Mouse (Mus musculus): ENCODE measurements around the gene Smchd1. TPM values are rescaled to one million over a fixed set of nuclear protein-coding genes. Genes with fewer than 3 reads are reported as not detected.

Smchd1 gene
- 49.4 and 50.1 TPM in 2 replicates for polyA plus RNA-seq (2016; fragmentation: Nextera tagmentation; extraction: Ambion mirVana)

DNA sequence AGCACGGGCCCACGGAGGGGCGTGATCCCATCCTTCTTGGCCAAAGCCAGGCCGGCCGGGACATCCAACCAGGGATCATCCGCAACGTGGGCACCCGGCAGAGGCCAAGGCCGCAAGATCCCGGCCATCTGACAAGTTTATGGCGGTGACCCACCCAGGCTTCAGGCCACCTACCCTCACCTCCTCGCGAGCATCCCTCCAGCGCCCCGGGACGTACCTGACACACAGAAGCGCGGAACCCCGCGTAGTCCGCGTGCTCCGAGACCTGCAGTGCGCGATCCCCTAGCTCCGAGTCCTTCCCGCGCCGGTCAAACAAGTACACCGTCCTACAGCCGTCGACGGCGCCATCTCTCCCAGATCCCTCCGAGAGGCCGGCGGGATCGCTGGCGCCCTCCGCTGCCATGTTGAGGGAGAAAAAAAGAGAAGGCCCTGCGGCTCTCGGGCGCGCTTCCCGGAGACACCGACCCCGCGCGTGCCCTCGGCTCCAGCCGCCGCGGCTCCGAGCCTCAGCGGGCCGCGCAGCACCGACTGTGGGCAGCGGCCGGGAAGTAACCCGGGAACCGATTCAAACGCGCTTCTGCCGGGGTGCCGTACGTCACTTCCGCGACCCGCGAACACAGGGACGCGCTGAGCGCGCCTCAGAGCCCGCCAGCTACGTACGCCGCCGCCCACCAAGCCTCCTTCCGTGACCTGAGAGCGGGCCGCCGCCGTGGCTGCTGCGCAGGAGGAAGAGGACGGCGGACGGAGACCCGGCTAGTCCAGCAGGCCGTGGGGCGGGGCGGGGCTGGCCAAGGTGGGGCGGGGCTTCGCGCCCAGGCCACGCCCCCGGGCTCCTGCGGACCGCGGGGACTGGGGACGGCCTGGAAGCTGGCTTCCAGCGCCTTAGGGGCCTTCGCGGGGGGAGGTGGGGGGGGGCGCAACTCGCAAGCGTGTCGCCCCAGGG lies at the start of gene Smchd1:
Gene Smchd1, minus strand, starts transcription at position 582 of the 943 bp plus-strand sequence.
- Histone ChIP-seq H3K4me3 (peak within 1 kb of the TSS; percentile 86), H3K9ac (peak within 1 kb of the TSS; percentile 93), H3K27ac (peak within 1 kb of the TSS; percentile 95), H3K36me3 (0 out of 2 replicates have a peak, but pooled peaks cover 2% of the 10 kb centered on the region), H3K9me3 (replicated peaks) (no peaks in the 10 kb centered on the region), H3K4me1 (peaks cover 52% of the 10 kb centered on the region), H3K27me3 (replicated peaks) (no peaks in the 10 kb centered on the region), H3K4me2 (peak within 1 kb of the TSS; percentile 93)
- ATAC-seq: peak; percentile 96
- WGBS (ENCODE audit: insufficient replicate concordance): under 1% methylated on average over 102 of the region's 109 CpGs

DNA sequence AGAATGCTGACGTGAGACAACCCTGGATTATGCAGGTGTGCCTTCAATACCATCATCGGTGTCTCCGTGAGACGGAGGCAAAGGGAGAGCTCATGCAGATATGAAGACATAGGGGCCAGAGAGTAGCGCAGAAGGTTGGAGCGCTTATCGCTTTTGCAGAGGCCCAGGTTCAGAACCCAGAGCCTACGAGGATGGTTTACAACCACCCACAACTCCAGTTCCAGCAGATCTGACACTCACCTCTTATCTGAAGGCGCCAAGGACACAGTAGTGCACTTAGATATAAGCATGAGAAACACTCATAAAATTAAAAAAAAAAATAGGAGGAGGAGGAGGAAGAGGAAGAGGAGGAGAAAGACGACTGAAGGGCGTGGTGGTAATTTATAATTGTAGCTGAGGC lies 35.2 kb upstream of the Smchd1 start:
- H3K9ac ChIP-seq: no peak overlapping the region
- ATAC-seq: peak; percentile 92
- 70% methylated on average over 11 of the region's 11 CpGs for whole genome bisulfite sequencing (ENCODE audit: insufficient replicate concordance)
- H3K4me3 ChIP-seq: no peak overlapping the region
- H3K27me3 ChIP-seq (replicated peaks): no peaks in the 10 kb centered on the region
- H3K4me2 ChIP-seq: peak overlapping the region; percentile 28; the same call in 1 of the 2 replicates
- peaks cover 95% of the 10 kb centered on the region for H3K36me3 ChIP-seq
- H3K9me3 ChIP-seq (replicated peaks): no peaks in the 10 kb centered on the region
- H3K4me1 ChIP-seq: peaks cover 20% of the 10 kb centered on the region
- H3K27ac ChIP-seq: peak overlapping the region; percentile 79

DNA sequence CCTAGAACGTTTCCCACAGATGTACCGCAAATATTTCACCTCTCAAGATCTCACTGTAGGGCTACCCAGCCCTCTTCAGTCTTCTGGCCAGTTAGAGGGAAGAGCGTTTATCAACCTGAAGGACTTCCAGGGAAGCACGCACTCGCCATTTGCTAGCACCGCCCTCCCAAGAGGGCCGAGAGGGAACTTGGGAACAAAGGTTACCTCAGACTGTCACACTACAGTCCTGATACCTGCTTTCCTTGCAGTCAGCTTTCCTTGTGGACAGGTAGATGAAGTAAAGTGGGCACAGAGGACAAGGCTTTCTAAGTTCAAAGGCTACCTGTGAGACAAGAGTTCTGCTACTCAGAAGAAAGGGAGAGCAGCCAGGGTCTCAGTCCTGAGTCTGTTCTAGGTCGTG lies 31.7 kb upstream of the Smchd1 start:
- no peaks in the 10 kb centered on the region for H3K27me3 ChIP-seq (replicated peaks)
- no peak overlapping the region for H3K4me3 ChIP-seq
- 88% methylated on average over 8 of the region's 8 CpGs for WGBS (ENCODE audit: insufficient replicate concordance)
- no peak overlapping the region for H3K27ac ChIP-seq
- H3K9ac ChIP-seq: no peak overlapping the region
- no peak overlapping the region for H3K4me2 ChIP-seq
- ATAC-seq: no peak
- no peaks in the 10 kb centered on the region for H3K9me3 ChIP-seq (replicated peaks)
- peaks cover 20% of the 10 kb centered on the region for H3K4me1 ChIP-seq
- peaks cover 95% of the 10 kb centered on the region for H3K36me3 ChIP-seq

DNA sequence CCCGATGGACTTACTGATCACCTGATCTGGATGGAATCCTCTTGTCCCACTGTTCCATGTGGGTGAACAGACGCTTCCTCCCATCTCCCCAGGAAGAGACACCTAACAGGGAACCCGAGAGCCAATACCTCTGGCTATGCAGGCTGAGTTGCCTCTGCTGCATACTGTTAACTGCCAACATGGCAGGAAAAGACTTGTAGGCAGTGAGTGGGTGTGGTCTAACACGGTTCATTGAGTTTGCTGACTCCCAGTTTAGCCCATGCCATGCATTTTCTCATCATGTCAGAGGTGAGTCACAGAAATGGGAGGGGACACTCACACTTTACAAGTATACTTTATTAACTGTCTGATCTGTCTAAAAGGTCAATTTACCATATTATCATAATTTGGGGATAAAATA lies 20.6 kb upstream of the Smchd1 start:
- no peaks in the 10 kb centered on the region for H3K9me3 ChIP-seq (replicated peaks)
- no peak overlapping the region for H3K9ac ChIP-seq
- no peak overlapping the region for H3K27ac ChIP-seq
- peaks cover 65% of the 10 kb centered on the region for H3K36me3 ChIP-seq
- ATAC-seq: no peak
- WGBS (ENCODE audit: insufficient replicate concordance): 85% methylated on average over 4 of the region's 4 CpGs
- no peaks in the 10 kb centered on the region for H3K27me3 ChIP-seq (replicated peaks)
- no peak overlapping the region for H3K4me3 ChIP-seq
- H3K4me1 ChIP-seq: peaks cover 17% of the 10 kb centered on the region
- H3K4me2 ChIP-seq: no peak overlapping the region

DNA sequence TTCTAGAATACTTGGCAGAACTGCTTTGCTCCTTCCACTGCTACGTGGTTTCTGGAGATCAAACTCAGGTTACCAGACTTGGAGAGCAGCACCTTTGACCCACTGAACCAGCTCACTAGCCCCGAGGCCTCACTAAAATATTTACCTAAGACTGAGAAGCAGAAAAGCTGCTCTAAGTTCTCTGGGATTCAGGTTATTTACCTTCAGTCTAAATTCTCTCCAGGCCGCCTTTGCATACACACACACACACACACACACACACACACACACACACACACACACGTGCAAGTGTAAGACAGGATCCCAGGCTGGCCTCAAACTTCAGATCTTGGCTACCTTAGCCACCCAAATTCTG lies 16.2 kb upstream of the Smchd1 start:
- no peak overlapping the region for H3K4me3 ChIP-seq
- H3K4me2 ChIP-seq: peak overlapping the region; percentile 50
- peak overlapping the region; percentile 79 for H3K27ac ChIP-seq
- 42% methylated on average over 4 of the region's 4 CpGs for WGBS (ENCODE audit: insufficient replicate concordance)
- peaks cover 21% of the 10 kb centered on the region for H3K36me3 ChIP-seq
- no peak; the same call in 1 of the 2 replicates for ATAC-seq
- H3K9ac ChIP-seq: peak overlapping the region; percentile 25; the same call in 1 of the 2 replicates
- H3K27me3 ChIP-seq (replicated peaks): no peaks in the 10 kb centered on the region
- H3K4me1 ChIP-seq: peaks cover 38% of the 10 kb centered on the region
- H3K9me3 ChIP-seq (replicated peaks): no peaks in the 10 kb centered on the region

DNA sequence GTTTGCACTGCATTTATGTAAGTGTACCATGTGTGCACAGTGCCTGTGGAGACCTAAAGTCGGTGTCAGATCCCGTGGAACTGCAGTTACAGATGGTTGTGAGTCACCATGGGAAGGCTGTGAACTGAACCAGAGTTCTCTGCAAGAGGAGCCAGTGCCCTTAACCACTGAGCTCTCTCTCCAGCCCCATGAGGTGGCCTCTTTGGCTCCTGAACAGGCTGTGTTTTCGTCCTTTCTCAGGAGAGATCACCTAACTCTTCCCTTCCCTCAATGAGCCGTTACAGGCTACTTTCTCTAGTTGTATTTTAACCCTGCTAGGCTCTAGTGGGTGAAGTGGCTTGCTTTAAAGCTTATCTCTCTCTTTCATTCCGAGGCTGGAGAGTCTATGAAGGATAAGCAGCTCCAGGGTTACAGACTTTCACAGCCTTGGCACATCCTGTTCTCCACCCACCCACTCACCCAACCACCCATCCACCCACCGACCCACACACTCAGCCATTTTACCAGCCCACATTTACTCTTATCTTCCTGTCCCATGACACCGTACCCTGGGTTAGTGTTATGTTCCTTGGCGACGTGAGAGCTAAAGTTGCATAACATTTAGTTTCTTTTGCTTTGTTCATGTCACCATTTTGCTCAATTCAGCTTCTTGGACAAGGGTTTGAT lies 15.7 kb upstream of the Smchd1 start:
- peak; percentile 79 for ATAC-seq
- peak overlapping the region; percentile 50 for H3K4me2 ChIP-seq
- WGBS (ENCODE audit: insufficient replicate concordance): 27% methylated on average over 9 of the region's 9 CpGs
- H3K4me3 ChIP-seq: no peak overlapping the region
- no peaks in the 10 kb centered on the region for H3K9me3 ChIP-seq (replicated peaks)
- H3K4me1 ChIP-seq: peaks cover 43% of the 10 kb centered on the region
- peak overlapping the region; percentile 79 for H3K27ac ChIP-seq
- H3K9ac ChIP-seq: peak overlapping the region; percentile 25; the same call in 1 of the 2 replicates
- H3K27me3 ChIP-seq (replicated peaks): no peaks in the 10 kb centered on the region
- H3K36me3 ChIP-seq: peaks cover 16% of the 10 kb centered on the region

DNA sequence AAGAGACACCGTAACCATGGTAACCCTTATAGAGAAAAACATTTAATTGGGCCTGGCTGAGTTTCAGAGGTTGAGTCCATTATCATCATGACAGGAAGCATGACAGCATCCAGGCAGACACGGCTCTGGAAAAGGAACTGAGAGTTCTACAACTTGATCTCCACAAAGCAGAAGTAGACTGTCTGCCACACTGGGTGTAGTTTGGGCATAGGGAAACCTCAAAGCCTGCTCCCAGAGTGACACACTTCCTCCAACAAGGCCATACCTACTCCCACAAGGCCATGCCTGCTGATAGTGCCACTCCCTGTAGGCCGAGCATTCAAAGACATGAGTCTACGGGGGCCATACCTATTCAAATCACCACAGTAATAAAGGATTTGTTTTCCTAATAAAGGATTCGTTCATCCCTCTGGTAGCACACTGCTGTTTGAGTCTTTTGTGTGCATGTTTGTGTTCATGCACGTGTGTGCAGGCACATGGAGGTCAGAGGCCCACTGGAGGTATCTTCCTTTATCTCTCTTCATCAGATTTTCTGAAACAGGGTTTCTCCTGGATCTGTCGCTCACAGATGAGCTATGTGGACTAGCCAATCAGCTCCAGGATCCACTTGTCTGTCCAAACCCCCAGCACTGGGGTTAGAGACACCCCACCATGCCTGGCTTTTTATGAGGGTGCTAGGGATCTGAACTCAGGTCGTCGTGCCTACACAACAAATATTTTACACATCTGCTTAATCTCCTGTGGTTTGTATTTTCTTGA lies 14.7 kb upstream of the Smchd1 start:
- no peak overlapping the region for H3K4me3 ChIP-seq
- peaks cover 6% of the 10 kb centered on the region for H3K36me3 ChIP-seq
- H3K4me2 ChIP-seq: peak overlapping the region; percentile 50; the same call in 1 of the 2 replicates
- no peaks in the 10 kb centered on the region for H3K9me3 ChIP-seq (replicated peaks)
- peak; percentile 52 for ATAC-seq
- H3K27ac ChIP-seq: peak overlapping the region; percentile 79
- H3K9ac ChIP-seq: no peak overlapping the region
- H3K27me3 ChIP-seq (replicated peaks): no peaks in the 10 kb centered on the region
- H3K4me1 ChIP-seq: peaks cover 47% of the 10 kb centered on the region
- WGBS (ENCODE audit: insufficient replicate concordance): 53% methylated on average over 9 of the region's 9 CpGs

DNA sequence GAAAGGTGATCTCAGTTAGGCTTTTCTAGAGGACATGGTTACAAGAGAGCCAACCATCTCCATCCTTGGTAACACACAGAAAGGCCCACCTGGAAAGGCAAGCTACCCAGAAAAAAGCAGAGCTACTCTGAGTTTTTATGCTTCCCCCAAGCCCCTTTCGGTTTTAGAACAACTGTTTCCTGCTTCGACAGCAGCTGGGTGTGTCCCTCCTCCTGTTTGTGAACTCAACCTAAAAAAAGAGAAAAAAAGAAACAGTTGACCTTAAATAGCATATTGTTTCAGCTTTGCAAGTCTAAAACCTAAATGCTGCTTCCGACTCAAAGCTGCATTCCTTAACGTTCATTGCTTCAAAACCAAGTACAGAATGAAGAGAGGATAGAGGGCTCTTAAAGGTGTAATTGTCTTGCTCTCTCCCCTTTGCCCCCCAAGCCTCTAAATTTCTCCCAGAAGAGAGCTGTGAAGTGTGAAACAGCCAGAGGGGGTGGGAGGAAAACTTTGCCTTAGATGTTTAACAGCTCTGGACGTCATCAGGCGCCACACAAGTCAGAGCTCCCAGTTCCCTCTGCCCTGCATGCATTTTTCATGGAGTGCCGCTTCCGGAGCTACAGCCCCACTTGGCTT lies 11.2 kb upstream of the Smchd1 start:
- no peaks in the 10 kb centered on the region for H3K9me3 ChIP-seq (replicated peaks)
- H3K4me3 ChIP-seq: peak overlapping the region; percentile 43
- H3K4me1 ChIP-seq: peaks cover 36% of the 10 kb centered on the region
- ATAC-seq: no peak
- H3K4me2 ChIP-seq: peak overlapping the region; percentile 65
- peak overlapping the region; percentile 57 for H3K9ac ChIP-seq
- H3K27me3 ChIP-seq (replicated peaks): no peaks in the 10 kb centered on the region
- WGBS (ENCODE audit: insufficient replicate concordance): 37% methylated on average over 8 of the region's 8 CpGs
- H3K27ac ChIP-seq: peak overlapping the region; percentile 55; the same call in 1 of the 2 replicates
- no peaks in the 10 kb centered on the region for H3K36me3 ChIP-seq

DNA sequence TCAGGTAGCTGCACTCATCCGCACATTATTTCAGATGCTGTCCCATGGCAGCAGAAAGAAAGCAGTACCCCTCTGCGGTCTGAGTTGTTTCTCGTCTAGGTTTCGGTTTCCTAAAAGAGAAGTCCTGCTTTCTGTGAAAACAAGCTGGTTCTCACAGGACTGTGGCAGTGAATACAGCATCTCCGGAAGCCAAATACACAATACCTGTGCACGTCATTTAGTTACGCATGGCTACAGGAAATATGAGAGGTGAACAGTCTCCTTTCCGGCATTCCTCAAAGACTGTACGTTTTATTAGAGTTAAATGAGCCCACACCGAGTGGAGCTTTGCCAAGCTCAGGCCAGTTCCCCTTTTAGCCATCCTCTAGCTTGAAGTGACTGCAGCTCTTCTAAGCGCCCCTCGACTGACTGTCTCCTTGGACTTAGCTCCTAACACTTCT lies 10.7 kb upstream of the Smchd1 start:
- 36% methylated on average over 12 of the region's 12 CpGs for WGBS (ENCODE audit: insufficient replicate concordance)
- Histone ChIP-seq H3K27me3 (replicated peaks) (no peaks in the 10 kb centered on the region; the same call in 1 of the 2 replicates), H3K4me1 (peaks cover 30% of the 10 kb centered on the region), H3K4me2 (peak overlapping the region; percentile 65), H3K36me3 (no peaks in the 10 kb centered on the region), H3K4me3 (peak overlapping the region; percentile 43), H3K9ac (peak overlapping the region; percentile 57), H3K9me3 (replicated peaks) (no peaks in the 10 kb centered on the region), H3K27ac (peak overlapping the region; percentile 55; the same call in 1 of the 2 replicates)
- ATAC-seq: no peak

DNA sequence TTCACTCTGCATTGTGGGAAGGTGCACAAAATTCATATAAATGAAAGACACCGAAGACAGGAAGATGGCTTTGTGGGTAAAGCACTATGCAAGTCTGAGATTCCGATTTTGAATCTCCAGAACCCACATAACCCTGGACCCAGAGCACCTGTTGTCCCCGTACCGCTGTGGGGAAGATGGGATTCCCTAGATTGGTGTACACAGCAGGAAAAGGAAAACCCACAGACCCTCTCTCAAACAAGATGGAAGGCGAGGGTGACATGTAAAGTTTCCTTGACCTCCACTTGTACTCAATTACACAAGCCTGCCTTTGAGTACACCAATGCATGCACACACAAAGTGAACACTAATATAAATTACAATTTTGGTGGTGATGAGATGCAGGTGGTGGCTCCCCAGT lies 9.6 kb upstream of the Smchd1 start:
- WGBS (ENCODE audit: insufficient replicate concordance): 80% methylated on average over 5 of the region's 5 CpGs
- ATAC-seq: no peak
- no peaks in the 10 kb centered on the region for H3K9me3 ChIP-seq (replicated peaks)
- H3K36me3 ChIP-seq: no peaks in the 10 kb centered on the region
- no peaks in the 10 kb centered on the region; the same call in 1 of the 2 replicates for H3K27me3 ChIP-seq (replicated peaks)
- no peak overlapping the region for H3K9ac ChIP-seq
- H3K27ac ChIP-seq: no peak overlapping the region
- peaks cover 28% of the 10 kb centered on the region for H3K4me1 ChIP-seq
- H3K4me3 ChIP-seq: no peak overlapping the region
- no peak overlapping the region for H3K4me2 ChIP-seq

DNA sequence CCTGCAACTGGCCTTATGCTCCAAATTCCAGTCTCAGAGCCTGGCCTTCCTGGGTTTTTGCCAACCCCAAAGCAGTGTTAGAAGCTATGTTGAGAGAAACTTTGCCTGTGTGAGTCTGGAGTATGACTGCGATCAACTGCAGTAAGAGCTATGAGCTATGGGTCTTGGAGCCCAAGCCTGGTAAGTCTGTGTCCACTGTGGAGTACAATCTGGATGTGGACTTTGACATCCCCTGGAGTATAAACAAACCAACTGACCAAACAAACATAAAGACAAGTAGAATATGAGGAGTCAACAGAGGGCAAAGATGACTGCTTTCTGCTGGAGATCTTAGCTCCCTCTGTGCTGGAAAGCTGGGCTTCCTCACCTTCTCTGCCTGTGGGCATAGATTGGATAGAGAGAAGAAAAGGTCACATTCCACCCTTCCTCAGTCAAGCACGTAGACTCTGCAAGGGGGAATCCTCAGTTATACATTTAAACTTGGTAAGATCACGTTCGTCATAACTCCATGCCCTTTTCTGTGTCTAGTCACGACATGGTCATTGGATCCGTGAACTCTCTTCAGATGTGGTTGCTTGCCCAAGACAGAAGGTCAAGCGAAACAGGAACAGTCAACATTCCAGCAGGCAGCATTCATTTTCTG lies 8.4 kb upstream of the Smchd1 start:
- no peaks in the 10 kb centered on the region for H3K36me3 ChIP-seq
- WGBS (ENCODE audit: insufficient replicate concordance): 73% methylated on average over 7 of the region's 7 CpGs
- H3K4me1 ChIP-seq: peaks cover 29% of the 10 kb centered on the region
- H3K27ac ChIP-seq: peak overlapping the region; percentile 16
- ATAC-seq: no peak
- H3K9me3 ChIP-seq (replicated peaks): no peaks in the 10 kb centered on the region
- no peak overlapping the region for H3K4me3 ChIP-seq
- no peak overlapping the region for H3K9ac ChIP-seq
- no peak overlapping the region for H3K4me2 ChIP-seq
- H3K27me3 ChIP-seq (replicated peaks): no peaks in the 10 kb centered on the region; the same call in 1 of the 2 replicates

All from liver, embryonic 12.5 days (tissue).